Mouse (Mus musculus): ENCODE data around the gene Slc16a1. TPM values are rescaled to one million over a fixed set of nuclear protein-coding genes. Genes with fewer than 3 reads are reported as not detected.
A peak's percentile ranks its signal among the peaks of the same experiment; 100 is the strongest.
"Not testable (repeated sequence)": the region's sequence is repeated elsewhere in the genome, so short reads cannot be mapped to it uniquely, and the experiment has no call there.

The Slc16a1 gene
- total RNA-seq, 2 experiments from 2014 or later, result 28.4 to 34.3 TPM

DNA sequence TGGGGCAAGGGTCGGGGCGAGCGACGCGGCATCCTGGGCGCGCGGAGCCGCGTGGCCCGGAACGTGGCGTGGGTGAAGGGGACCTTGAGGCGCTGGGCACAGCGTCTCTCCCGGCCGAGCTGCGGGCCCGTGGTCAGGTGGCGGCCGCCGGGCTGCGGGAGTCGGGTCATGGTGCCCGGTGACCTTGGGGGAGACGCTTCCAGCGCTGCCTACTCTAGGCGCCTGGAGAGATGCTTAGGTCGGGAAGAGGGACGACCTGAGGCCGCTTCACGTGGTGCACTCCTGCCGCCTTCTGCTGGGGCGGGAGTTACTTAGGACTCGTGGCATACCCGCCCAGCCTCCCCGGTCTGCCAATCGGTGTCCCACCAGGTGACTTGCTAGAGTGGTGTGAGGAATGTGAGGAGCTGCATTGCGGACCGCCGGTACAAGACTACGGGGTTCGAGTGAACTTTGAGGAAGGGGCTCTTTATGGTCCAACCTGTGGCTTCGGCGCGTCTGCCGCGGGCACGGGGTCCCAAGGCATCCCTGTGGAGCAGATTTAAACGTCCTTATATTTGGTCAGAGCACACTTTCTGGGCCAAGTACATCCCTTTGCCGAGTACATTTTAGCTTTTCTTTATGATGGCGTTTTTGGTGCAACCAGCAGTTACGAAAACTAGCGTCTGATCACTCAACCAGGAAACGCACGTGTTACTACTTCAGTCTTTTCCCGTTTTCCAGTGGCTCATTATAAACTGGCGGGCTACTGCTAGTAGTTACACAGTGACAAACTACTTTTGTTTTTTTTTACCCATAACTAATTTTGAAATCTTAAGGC, 672 bp downstream of the Slc16a1 start:
- DNase-seq (ENCODE audit: extremely low spot score in 1 of 2, low spot score in 1 of 2), result peak; percentile 30 to 40

- DNase-seq (ENCODE audit: extremely low spot score in 1 of 2, low spot score in 1 of 2), result no peak
Observed at GRCm38 (mm10) chr3:104639749-104640368, 1.4 kb downstream of the Slc16a1 start.

GRCm38 (mm10) chr3:104640855-104641254, 2.4 kb downstream of the Slc16a1 start:
- no peak for DNase-seq (ENCODE audit: extremely low spot score in 1 of 2, low spot score in 1 of 2)

- no peak for DNase-seq (ENCODE audit: extremely low spot score in 1 of 2, low spot score in 1 of 2)
Observed at GRCm38 (mm10) chr3:104641313-104641712, 2.8 kb downstream of the Slc16a1 start.

GRCm38 (mm10) chr3:104643113-104643512, 4.6 kb downstream of the Slc16a1 start:
- no peak for DNase-seq (ENCODE audit: extremely low spot score in 1 of 2, low spot score in 1 of 2)

DNA sequence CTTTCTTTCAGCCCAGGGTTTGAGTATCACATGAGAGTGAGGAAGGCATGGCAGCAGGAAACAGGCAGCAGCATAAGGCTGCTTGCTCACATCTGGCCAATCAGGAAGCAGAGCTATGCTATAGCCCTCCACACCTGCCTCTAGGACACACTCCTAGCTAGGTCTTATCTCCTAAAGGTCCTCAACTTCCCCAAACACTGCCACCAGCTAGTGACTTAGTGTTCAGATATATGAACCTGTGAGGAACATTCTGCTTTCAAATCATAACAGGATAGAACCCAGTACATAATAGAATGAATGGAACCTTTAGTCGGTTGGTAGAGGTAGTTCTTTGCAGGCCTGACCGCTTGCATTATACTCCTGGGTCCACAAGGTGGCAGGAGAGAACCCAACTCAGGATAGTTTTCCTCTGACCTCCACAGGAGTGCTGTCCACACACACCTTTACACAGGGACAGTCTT, 5.4 kb downstream of the Slc16a1 start:
- peak in 1 of 2 experiments; percentile 52 for DNase-seq (ENCODE audit: extremely low spot score in 1 of 2, low spot score in 1 of 2)

- no peak for DNase-seq (ENCODE audit: extremely low spot score in 1 of 2, low spot score in 1 of 2)
Observed at GRCm38 (mm10) chr3:104644371-104644770, 5.9 kb downstream of the Slc16a1 start.

DNA sequence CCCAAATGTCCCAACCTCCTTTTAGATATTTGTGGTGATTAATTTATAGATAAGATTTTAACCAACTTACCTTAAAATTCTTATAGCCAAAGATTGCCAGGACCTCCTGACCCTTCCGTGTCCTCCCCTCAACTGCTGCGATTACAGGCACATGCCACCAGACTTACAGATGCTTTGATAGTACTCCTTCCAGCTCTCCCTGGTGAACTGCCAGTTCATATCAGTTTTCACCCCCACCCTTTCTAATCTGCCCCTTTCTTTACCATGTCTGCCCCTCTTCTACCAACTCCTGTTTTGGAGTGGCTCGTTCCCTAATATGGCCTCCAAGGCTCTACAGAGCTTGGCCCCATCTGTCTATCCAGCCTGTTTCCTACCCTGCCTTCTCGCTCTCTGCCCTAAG, 15.8 kb downstream of the Slc16a1 start:
- DNase-seq (ENCODE audit: extremely low spot score in 1 of 2, low spot score in 1 of 2), result no peak

DNA sequence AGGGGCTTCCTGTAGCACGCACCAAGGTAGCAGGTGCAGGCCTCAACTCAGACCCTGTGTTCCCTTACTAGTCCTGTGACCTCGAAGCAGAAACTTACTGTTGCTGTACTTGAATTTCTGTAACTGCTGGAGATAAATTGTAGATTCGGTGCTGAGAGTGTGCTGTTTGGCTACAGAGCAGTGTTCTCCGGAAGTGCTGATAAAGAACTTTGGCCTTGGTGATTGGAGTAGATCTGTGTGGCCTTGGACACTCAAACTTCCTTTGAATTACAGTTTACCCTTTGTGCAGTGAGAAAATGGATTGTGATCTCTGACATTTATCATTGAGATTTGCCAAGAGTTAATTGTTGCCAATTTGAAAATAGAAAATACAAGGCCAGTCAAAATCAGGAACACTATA, 16.5 kb downstream of the Slc16a1 start:
- DNase-seq (ENCODE audit: extremely low spot score in 1 of 2, low spot score in 1 of 2), result no peak

DNA sequence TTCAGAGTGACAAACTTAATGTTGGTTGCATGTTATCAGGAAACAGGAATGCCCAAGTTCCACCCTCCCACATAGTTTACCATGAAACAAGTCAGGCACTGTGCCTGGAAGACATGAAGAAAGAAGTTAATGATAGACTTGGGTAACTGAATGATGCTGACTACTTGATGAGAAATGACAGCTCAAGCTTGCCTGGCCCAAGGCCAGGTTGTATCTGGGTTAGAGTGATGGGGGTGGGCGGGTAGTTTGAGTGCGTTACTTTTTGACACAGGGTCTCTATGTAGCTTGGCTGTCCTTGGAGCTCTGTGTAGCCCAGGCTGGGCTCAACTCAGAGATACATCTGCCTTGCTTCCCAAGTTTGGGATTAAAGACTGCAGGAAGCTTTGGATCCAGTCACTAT, 20.2 kb downstream of the Slc16a1 start:
- no peak for DNase-seq (ENCODE audit: extremely low spot score in 1 of 2, low spot score in 1 of 2)

GRCm38 (mm10) chr3:104659758-104660157, 21.3 kb downstream of the Slc16a1 start:
- no peak for DNase-seq (ENCODE audit: extremely low spot score in 1 of 2, low spot score in 1 of 2)

- DNase-seq (ENCODE audit: extremely low spot score in 1 of 2, low spot score in 1 of 2), result no peak
Observed at GRCm38 (mm10) chr3:104660522-104660921, 22.1 kb downstream of the Slc16a1 start.

- no peak for DNase-seq (ENCODE audit: extremely low spot score in 1 of 2, low spot score in 1 of 2)
Observed at GRCm38 (mm10) chr3:104662007-104662406, 23.5 kb downstream of the Slc16a1 start.

- no peak for DNase-seq (ENCODE audit: extremely low spot score in 1 of 2, low spot score in 1 of 2)
Observed at GRCm38 (mm10) chr3:104662926-104663325, 24.5 kb downstream of the Slc16a1 start.

GRCm38 (mm10) chr3:104666950-104667349, 28.5 kb downstream of the Slc16a1 start:
- DNase-seq (ENCODE audit: extremely low spot score in 1 of 2, low spot score in 1 of 2), result peak in 1 of 2 experiments; percentile 53

DNA sequence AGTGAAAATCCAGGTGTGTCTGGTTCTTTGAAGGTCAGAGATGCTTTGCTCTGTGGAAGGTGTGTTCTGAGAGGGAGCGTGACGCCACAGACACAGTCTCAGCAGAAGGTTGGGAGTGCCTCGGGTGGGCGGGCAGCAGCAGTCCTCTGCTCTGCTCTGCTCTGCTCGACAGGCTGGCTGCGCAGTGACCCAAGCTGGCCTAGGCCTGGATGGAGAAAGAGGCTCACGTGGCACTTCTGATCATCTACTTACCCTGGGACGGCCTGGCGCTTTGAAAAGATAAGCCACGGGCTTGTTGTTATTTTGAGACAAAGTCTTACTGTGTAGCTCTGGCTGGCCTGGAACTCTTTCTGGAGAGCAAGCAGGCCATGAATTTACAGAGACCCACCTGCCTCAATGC, 29.0 kb downstream of the Slc16a1 start:
- no peak for DNase-seq (ENCODE audit: extremely low spot score in 1 of 2, low spot score in 1 of 2)

DNA sequence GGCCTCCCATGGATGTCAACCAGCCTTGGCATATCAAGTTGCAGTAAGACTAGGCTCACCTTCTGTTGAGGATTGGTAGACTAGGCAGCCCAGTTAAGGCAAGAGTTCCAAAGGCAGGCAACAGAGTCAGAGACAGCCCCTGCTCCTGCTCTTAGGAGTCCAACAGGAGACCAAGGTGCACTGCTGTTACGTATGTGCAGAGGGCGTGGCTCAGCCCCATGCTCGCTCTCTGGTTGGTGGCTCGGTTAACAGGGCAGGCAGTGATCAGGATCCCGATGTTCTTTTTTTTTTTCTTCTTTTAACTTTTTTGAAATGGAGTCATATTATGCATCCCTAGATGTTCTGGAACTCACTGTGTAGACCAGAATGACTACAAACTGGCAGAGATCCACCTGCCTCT, 30.5 kb downstream of the Slc16a1 start:
- DNase-seq (ENCODE audit: extremely low spot score in 1 of 2, low spot score in 1 of 2), result no peak

GRCm38 (mm10) chr3:104669856-104670182, 31.4 kb downstream of the Slc16a1 start:
- DNase-seq (ENCODE audit: extremely low spot score in 1 of 2, low spot score in 1 of 2), result no peak

- not testable (repeated sequence) for DNase-seq (ENCODE audit: extremely low spot score in 1 of 2, low spot score in 1 of 2)
Observed at GRCm38 (mm10) chr3:104670183-104671020, 31.9 kb downstream of the Slc16a1 start.

DNA sequence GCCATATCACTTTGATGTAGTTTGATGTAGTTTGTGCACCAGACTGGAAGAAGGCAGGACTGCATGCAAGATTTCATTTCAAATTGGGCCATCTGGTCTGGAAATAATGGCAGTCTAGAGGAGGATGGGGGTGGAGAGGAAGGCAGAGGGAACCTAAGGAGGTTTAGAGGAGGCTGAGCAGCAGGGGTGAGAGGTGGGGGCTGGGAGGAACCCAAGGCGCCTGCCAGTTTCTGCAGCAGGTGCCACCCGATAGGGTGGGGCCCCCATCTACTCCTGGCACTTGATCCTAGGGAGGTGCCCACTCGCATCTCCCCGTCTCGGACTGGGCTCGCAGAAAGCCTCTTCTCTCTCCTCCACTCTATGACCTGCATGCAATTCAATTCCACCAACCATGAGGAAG, 33.1 kb downstream of the Slc16a1 start:
- no peak for DNase-seq (ENCODE audit: extremely low spot score in 1 of 2, low spot score in 1 of 2)

DNA sequence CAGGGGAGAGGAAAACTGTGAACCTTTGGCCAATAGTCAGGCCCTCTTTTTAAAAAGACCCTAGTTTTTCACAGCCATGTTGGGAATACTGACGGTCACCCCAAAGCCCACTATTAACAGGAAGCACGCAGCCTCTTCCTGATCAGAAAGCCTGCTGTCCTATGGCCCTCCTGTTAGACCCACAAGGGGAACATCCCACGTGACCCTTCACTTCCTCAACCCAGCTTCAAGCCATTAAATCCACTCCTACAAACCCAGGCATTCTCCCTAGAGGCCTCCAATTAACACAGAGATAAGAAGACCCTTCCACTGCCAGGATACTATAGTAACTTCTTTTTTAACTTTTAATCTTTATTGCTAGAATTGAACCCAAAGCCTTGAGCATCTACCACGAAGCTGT, 33.6 kb downstream of the Slc16a1 start:
- no peak for DNase-seq (ENCODE audit: extremely low spot score in 1 of 2, low spot score in 1 of 2)
